Mouse (Mus musculus) hindbrain, embryonic 15.5 days (tissue): Measurements from ENCODE around the gene Gm20388. TPM values are rescaled to one million over a fixed set of nuclear protein-coding genes. Genes with fewer than 3 reads are reported as not detected.
"Not testable (repeated sequence)": the region's sequence is repeated elsewhere in the genome, so short reads cannot be mapped to it uniquely, and the experiment has no call there.

Source experiments
- ATAC-seq: fragments of 200-750 bp; cut with Nextera tagmentation; 2 replicates; pipeline ENCODE4 v1.8.0; 2017; ENCODE audit warnings: low read depth, moderate number of reproducible peaks, moderate TSS enrichment; ENCODE audit not compliant: low FRiP score
- H3K27ac ChIP-seq: fragments of 300-500 bp; sonication (generic); replicated peaks from 2 replicates; pipeline ENCODE4 v1.5.1; 2015; ENCODE audit warnings: mild to moderate bottlenecking, inconsistent platforms
- H3K27me3 ChIP-seq: fragments of 300-500 bp; sonication (generic); 2 replicates; pipeline ENCODE4 v1.6.1; 2015; ENCODE audit warnings: control low read depth, inconsistent platforms
- H3K36me3 ChIP-seq: fragments of 300-500 bp; sonication (generic); 2 replicates; pipeline ENCODE4 v1.6.1; 2015; ENCODE audit warnings: control low read depth, inconsistent platforms
- H3K4me1 ChIP-seq: fragments of 300-500 bp; sonication (generic); replicated peaks from 2 replicates; pipeline ENCODE4 v1.6.1; 2015; ENCODE audit warnings: control low read depth, inconsistent platforms
- H3K4me2 ChIP-seq: fragments of 300-500 bp; sonication (generic); 2 replicates; pipeline ENCODE4 v1.6.1; 2015; ENCODE audit warnings: moderate library complexity, mild to moderate bottlenecking, inconsistent platforms
- H3K4me3 ChIP-seq: fragments of 300-500 bp; sonication (generic); 2 replicates; pipeline ENCODE4 v1.5.1; 2015; ENCODE audit warnings: mild to moderate bottlenecking, inconsistent platforms
- H3K9ac ChIP-seq: fragments of 300-500 bp; sonication (generic); 2 replicates; pipeline ENCODE4 v1.6.1; 2015; ENCODE audit warnings: inconsistent platforms
- H3K9me3 ChIP-seq: fragments of 300-500 bp; sonication (generic); 2 replicates; pipeline ENCODE4 v1.6.1; 2016; ENCODE audit warnings: control low read depth, inconsistent platforms
- WGBS: fragments of 180-500 bp; shearing (Covaris S2); methylation state at CpG from one replicate; pipeline ENCODE4 v1.1.7; 2015; 5-methylcytosine and 5-hydroxymethylcytosine counted together
- polyA plus RNA-seq: library from polyadenylated mRNA; unstranded; fragments of >200 nt; fragmentation: Nextera tagmentation; extraction: Ambion mirVana; gene quantifications from 2 replicates; pipeline ENCODE4 v1.2.1, GENCODE M21; 2015

Gm20388 gene
- polyA plus RNA-seq, 1 experiment from 2014 or later: 5.4 TPM

- no peaks in the 10 kb centered on the region for H3K36me3 ChIP-seq
- no peak overlapping the region for H3K4me2 ChIP-seq
- WGBS: 91% methylated on average over 4 of the region's 4 CpGs
- no peak overlapping the region for H3K4me3 ChIP-seq
- H3K27me3 ChIP-seq: no peaks in the 10 kb centered on the region
- H3K4me1 ChIP-seq: no peaks in the 10 kb centered on the region
- H3K27ac ChIP-seq: no peak overlapping the region
- H3K9ac ChIP-seq: no peak overlapping the region
- H3K9me3 ChIP-seq: no peaks in the 10 kb centered on the region
- no peak for ATAC-seq
These were observed 3369.2 kb downstream of the Gm20388 start for GRCm38 (mm10) chr8:123279828-123280227.

- H3K9me3 ChIP-seq: no peaks in the 10 kb centered on the region
- WGBS: 88% methylated on average over 13 of the region's 13 CpGs
- H3K9ac ChIP-seq: no peak overlapping the region
- H3K27me3 ChIP-seq: no peaks in the 10 kb centered on the region
- no peak overlapping the region for H3K27ac ChIP-seq
- no peak for ATAC-seq
- H3K4me1 ChIP-seq: no peaks in the 10 kb centered on the region
- no peak overlapping the region for H3K4me2 ChIP-seq
- H3K4me3 ChIP-seq: no peak overlapping the region
- H3K36me3 ChIP-seq: no peaks in the 10 kb centered on the region
These were observed 3369.9 kb downstream of the Gm20388 start for GRCm38 (mm10) chr8:123280302-123281094.

DNA sequence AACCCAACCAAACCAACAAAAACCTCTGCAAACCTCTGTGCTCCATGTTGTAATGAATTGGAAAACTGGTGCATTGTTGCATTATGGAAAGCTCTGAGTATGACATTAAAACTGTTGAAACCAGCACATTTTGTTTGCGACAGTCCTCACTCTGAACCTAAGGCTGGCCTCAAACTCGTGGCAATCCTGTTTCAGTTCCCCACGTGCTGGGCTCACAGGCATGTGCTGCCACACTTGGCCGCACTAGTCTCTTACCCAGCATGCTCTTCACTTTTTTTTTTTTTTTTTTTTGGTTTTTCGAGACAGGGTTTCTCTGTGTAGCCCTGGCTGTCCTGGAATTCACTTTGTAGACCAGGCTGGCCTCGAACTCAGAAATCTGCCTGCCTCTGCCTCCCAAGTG lies 3372.4 kb downstream of the Gm20388 start:
- not testable (repeated sequence) for H3K9me3 ChIP-seq, H3K27ac ChIP-seq, H3K4me1 ChIP-seq, ATAC-seq, H3K4me2 ChIP-seq, H3K4me3 ChIP-seq, H3K9ac ChIP-seq, H3K36me3 ChIP-seq, H3K27me3 ChIP-seq
- WGBS: 90% methylated on average over 6 of the region's 6 CpGs

DNA sequence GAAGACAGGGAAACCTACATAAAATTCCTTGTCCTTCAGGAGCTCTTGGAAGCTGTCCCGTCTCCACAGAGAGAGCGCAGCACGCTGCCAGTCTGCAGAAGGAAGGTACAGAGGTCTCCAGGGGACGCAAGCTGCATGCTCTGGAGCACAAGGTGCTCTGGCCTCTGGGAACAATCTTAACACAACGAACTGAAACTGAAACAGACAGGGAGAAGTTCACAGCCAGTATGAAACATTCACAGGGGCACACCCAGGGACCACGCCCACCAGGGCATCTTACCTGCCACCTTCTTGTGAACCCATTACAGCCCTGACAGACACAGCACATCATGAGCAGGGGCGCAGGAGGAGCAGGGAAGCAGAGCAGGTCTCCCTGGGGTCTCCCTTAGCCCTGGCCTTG lies 3373.3 kb downstream of the Gm20388 start:
- Histone ChIP-seq H3K36me3 (no peaks in the 10 kb centered on the region), H3K4me3 (no peak overlapping the region), H3K9ac (no peak overlapping the region), H3K9me3 (no peaks in the 10 kb centered on the region), H3K4me2 (no peak overlapping the region), H3K27me3 (no peaks in the 10 kb centered on the region), H3K4me1 (no peaks in the 10 kb centered on the region), H3K27ac (no peak overlapping the region)
- no peak for ATAC-seq
- 92% methylated on average over 7 of the region's 7 CpGs for WGBS

DNA sequence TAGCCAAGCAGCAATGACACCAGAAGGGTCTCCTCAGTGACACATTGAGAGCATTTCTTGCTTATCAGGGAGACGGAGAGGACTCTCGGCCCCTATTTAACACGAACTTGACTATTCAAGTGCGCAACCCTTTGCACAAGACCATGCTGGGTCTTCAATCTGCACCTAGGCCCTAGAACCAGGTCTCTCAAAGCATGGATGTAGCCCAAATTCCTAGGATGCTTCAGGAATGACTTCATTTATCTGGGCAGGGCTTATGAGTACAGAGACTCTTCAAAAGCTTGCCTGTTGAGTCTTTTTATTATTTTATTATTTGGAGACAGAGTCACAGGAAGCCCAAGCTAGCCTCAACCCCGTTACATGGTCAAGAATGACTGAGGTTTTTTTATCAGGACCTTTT lies 3373.9 kb downstream of the Gm20388 start:
- no peak overlapping the region for H3K4me2 ChIP-seq
- H3K9ac ChIP-seq: no peak overlapping the region
- H3K9me3 ChIP-seq: no peaks in the 10 kb centered on the region
- H3K27ac ChIP-seq: no peak overlapping the region
- no peaks in the 10 kb centered on the region for H3K27me3 ChIP-seq
- no peak overlapping the region for H3K4me3 ChIP-seq
- 93% methylated on average over 5 of the region's 5 CpGs for WGBS
- no peaks in the 10 kb centered on the region for H3K36me3 ChIP-seq
- no peak for ATAC-seq
- H3K4me1 ChIP-seq: no peaks in the 10 kb centered on the region

DNA sequence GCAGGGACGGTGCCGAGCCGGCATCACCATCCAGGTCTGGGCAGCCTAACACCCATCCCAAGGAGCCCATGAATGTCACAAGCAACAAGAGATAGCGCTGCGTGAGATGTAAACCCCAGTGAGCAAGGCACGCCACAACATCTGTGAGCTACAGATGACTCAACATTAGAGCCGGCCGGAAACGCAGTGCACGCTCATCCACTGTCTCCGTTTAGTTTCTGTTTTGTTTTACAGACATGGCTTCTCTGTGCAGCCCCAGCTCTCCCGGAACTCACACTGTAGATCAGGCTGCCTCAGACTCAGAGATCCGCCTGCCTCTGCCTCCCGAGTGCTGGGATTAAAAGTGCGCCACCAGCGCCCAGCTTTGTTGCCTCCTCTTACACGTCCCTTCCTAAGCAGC lies 3376.7 kb downstream of the Gm20388 start:
- ATAC-seq: no peak
- Histone ChIP-seq H3K4me2 (no peak overlapping the region), H3K9ac (no peak overlapping the region), H3K9me3 (no peaks in the 10 kb centered on the region), H3K4me1 (no peaks in the 10 kb centered on the region), H3K36me3 (no peaks in the 10 kb centered on the region), H3K4me3 (no peak overlapping the region), H3K27ac (no peak overlapping the region), H3K27me3 (no peaks in the 10 kb centered on the region)
- WGBS: 94% methylated on average over 17 of the region's 17 CpGs

DNA sequence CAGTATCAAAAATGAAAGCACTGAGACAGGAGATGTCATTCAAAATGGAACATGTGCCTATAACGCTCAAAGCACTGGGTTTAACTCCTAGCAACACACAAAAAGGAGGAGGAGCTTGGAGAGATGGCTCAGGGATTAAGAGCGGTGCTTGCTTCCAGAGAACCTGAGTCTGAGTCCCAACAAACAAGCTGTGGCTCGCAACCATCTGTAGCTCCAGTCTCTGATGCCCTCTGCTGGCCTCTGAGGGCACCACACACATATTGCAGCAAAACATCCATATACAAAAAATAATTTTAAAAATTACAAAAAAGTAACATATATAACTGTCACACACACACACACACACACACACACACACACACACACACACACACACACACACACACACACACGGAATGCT lies 3379.5 kb downstream of the Gm20388 start:
- Histone ChIP-seq H3K36me3 (no peaks in the 10 kb centered on the region), H3K27ac (no peak overlapping the region), H3K4me3 (no peak overlapping the region), H3K4me1 (no peaks in the 10 kb centered on the region), H3K27me3 (no peaks in the 10 kb centered on the region), H3K9me3 (no peaks in the 10 kb centered on the region), H3K4me2 (no peak overlapping the region), H3K9ac (no peak overlapping the region)
- WGBS: 81% methylated on average over 4 of the region's 4 CpGs
- ATAC-seq: no peak

GRCm38 (mm10) chr8:123290679-123291078 lies 3380.0 kb downstream of the Gm20388 start:
- no peaks in the 10 kb centered on the region for H3K4me1 ChIP-seq
- no peaks in the 10 kb centered on the region for H3K27me3 ChIP-seq
- WGBS: 90% methylated on average over 8 of the region's 8 CpGs
- H3K4me3 ChIP-seq: no peak overlapping the region
- H3K9ac ChIP-seq: no peak overlapping the region
- no peak overlapping the region for H3K27ac ChIP-seq
- no peaks in the 10 kb centered on the region for H3K9me3 ChIP-seq
- no peaks in the 10 kb centered on the region for H3K36me3 ChIP-seq
- no peak for ATAC-seq
- H3K4me2 ChIP-seq: no peak overlapping the region

DNA sequence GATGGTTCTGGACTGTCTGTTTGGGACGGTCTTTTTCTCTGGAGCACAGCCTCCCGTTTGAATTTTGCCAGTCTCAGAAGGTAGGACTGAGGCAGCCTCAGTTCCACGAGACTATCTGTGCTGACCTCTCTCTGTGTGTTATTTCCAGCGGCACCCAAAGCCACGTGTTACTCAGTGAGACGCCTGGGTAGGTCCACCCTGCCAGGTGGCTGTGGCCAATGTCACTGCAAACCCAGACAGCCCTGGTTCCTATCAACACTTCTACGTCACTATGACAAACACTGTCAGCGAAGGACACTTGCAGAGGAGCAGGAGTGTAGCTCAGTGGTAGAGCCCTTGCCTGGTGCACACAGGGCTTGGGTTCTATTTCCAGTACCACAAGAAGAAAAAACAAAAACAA lies 3381.1 kb downstream of the Gm20388 start:
- no peak for ATAC-seq
- WGBS: 93% methylated on average over 8 of the region's 8 CpGs

DNA sequence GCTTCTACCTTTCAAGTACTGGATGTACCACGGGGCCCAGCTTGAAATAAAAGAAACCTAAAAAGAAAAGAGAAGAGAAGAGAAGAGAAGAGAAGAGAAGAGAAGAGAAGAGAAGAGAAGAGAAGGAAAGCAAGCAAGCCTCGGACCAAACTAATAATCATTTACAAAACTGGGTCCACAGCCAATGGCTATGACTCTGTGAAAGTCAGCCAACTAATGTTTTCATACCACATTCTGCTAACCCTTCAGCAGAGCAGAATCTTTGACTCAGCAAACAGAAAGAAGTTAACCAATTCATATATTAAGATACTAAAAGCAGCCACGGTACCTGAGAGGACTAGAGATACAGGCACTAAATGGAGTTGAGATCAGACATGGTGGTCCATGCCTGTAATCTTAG lies 3381.6 kb downstream of the Gm20388 start:
- Histone ChIP-seq H3K9me3 (no peaks in the 10 kb centered on the region), H3K36me3 (no peaks in the 10 kb centered on the region), H3K27me3 (no peaks in the 10 kb centered on the region), H3K4me2 (no peak overlapping the region), H3K4me1 (no peaks in the 10 kb centered on the region), H3K4me3 (no peak overlapping the region), H3K9ac (no peak overlapping the region), H3K27ac (no peak overlapping the region)
- ATAC-seq: no peak
- 98% methylated on average over 3 of the region's 3 CpGs for WGBS

More for the DNA sequence above, 3381.1 kb downstream of the Gm20388 start:
- Histone ChIP-seq H3K36me3 (no peaks in the 10 kb centered on the region), H3K4me1 (no peaks in the 10 kb centered on the region), H3K4me3 (no peak overlapping the region), H3K27me3 (no peaks in the 10 kb centered on the region), H3K4me2 (no peak overlapping the region), H3K9me3 (no peaks in the 10 kb centered on the region), H3K27ac (no peak overlapping the region), H3K9ac (no peak overlapping the region)

DNA sequence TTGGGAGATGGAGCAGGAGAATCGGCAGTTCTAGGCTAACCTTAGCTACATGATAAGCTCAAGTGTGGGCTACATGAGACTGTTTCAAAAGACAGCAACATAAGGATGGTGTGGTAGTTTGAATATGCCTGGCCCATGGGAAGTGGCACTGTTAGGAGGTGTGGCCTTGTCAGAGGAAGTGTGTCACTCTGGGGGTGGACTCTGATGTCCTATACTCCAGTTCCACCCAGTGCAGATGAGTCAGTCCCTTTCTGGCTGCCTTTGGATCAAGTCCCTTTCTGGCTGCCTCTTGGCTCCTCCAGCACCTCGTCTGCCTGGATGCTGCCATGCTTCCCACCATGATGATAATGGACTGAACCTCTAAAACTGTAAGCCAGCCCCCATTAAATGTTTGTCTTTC lies 3382.1 kb downstream of the Gm20388 start:
- no peak overlapping the region for H3K9ac ChIP-seq
- no peaks in the 10 kb centered on the region for H3K4me1 ChIP-seq
- no peak overlapping the region for H3K27ac ChIP-seq

DNA sequence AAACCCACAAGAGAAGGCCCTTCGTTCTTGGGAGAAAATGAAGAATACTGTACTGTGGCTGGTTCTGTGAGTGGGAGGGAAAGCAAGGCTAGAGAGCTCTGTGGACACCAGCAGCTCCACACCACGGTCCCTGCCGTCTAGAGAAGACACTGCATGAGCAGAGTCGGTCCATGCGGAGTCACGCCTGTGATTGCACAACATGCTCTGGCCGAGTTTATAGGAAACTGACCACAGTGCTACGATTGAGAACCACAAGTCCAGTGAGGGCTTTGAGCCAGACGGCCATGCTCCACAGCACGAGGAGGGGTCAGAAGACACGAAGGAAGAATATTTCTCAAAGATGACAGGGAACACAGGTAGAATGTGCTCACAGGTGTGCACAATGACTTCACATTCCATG lies 3387.7 kb downstream of the Gm20388 start:
- Histone ChIP-seq H3K9me3 (no peaks in the 10 kb centered on the region), H3K4me1 (no peaks in the 10 kb centered on the region), H3K4me2 (no peak overlapping the region), H3K4me3 (no peak overlapping the region), H3K27ac (no peak overlapping the region), H3K27me3 (no peaks in the 10 kb centered on the region), H3K9ac (no peak overlapping the region), H3K36me3 (no peaks in the 10 kb centered on the region)
- ATAC-seq: no peak
- WGBS: 94% methylated on average over 11 of the region's 11 CpGs

More for the DNA sequence above, 3382.1 kb downstream of the Gm20388 start:
- Histone ChIP-seq H3K36me3 (no peaks in the 10 kb centered on the region), H3K4me2 (no peak overlapping the region), H3K27me3 (no peaks in the 10 kb centered on the region), H3K9me3 (no peaks in the 10 kb centered on the region), H3K4me3 (no peak overlapping the region)
- WGBS: 86% methylated on average over 2 of the region's 2 CpGs
- no peak for ATAC-seq

DNA sequence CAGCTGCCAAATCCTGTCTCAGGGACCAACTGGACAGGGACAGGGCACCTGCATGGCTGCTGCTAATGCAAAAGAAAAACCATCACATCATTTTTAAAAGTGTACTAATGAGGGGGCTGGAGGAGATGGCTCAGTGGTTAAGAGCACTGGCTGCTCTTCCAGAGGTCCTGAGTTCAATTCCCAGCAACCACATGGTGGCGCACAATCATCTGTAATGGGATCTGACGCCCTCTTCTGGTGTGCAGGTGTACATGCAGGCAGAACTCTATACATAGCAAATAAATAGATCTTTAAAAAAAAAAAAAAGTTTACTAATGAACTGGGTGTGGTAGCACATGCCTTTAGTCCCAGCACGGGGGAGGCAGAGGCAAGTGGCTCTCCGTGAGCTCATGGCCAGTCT lies 3398.1 kb downstream of the Gm20388 start:
- no peak for ATAC-seq
- 78% methylated on average over 4 of the region's 4 CpGs for WGBS
- no peak overlapping the region for H3K4me3 ChIP-seq
- no peaks in the 10 kb centered on the region for H3K9me3 ChIP-seq
- no peak overlapping the region for H3K27ac ChIP-seq
- no peaks in the 10 kb centered on the region for H3K27me3 ChIP-seq
- H3K4me1 ChIP-seq: no peaks in the 10 kb centered on the region
- H3K4me2 ChIP-seq: no peak overlapping the region
- no peaks in the 10 kb centered on the region for H3K36me3 ChIP-seq
- no peak overlapping the region for H3K9ac ChIP-seq
